Mouse (Mus musculus) T-helper 17 cell (primary cell): ENCODE data around the gene Nek9.

Experiments
- in situ Hi-C, 2 experiments: fragments of 300-600 bp; cut with MboI, MseI; formaldehyde crosslinking; loops; 1 replicate in 1 of 2; 2 replicates in 1 of 2; pipeline ENCODE4 v1.15.1; 2025; ENCODE audit warnings: high pct_unique_total_duplicates in 2 of 2

The Nek9 gene

GRCm38 (mm10) chr12:85339243-85339729 is at the start of gene Nek9:
Nek9 (minus strand) TSS chr12:85339362.
- in situ Hi-C loops: no loop called here

DNA sequence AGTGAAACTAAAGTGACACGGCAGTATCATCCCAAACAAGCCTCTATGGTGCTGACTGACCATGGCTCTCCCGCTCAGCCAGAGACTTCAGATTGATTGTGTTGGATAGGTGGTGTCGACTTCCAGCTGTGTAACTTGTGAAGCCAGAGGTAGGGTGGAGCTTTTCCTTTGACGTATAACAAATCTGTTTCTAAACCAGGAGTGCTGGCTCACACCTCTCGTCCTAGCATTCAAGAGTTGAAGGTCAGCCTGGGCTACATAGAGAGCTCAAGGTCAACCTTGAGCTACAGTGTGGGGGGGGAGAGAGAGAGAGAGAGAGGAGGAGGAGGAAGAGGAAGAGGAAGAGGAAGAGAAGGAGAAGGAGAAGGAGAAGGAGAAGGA is 46.8 kb upstream of the Nek9 start:
- in situ Hi-C loops: loop anchor here in 1 of 2 experiments (10.0 kb wide), 1 partner anchor 99 kb away; no protein-coding TSS in a partner anchor

DNA sequence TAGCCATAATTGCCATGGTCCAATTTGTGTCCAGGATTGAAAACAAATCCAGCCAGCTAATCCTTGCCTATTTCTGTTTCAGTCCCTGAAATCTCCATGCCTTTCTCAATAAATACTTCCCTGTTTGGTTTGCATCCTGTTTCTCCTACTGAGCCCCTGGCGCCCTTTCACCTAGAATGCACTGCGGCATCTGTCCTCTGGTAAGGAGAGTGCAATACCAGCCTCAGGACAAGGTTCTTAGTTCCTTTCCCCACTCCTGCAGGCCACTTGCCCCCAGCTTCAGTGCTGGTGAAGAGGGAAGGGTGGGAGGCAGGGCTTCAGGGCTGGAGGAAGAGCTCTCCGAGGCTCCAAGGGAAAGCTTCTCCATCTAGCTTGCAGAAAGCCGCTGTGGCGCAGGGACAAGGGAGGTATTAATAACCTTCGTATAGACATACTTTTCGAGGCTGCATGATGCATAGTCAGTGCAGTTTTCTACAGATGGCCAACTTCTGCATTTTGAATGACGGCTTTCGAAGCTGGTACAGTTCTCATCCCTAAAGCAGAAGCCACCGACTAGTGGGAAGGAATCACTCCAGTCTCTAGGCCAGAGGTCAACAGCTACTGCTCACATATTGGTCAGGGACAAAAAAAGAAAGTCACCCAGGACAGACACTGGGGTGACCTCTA is 46.3 kb upstream of the Nek9 start:
- in situ Hi-C loops: loop anchor here in 1 of 2 experiments (10.0 kb wide), 1 partner anchor 99 kb away; no protein-coding TSS in a partner anchor

GRCm38 (mm10) chr12:85382761-85383680 is 43.9 kb upstream of the Nek9 start:
- in situ Hi-C loops: loop anchor here in 1 of 2 experiments (10.0 kb wide), 1 partner anchor 102 kb away; no protein-coding TSS in a partner anchor

GRCm38 (mm10) chr12:85381570-85381969 is 42.4 kb upstream of the Nek9 start:
- in situ Hi-C loops: loop anchor here in 1 of 2 experiments (10.0 kb wide), 1 partner anchor 103 kb away; no protein-coding TSS in a partner anchor

DNA sequence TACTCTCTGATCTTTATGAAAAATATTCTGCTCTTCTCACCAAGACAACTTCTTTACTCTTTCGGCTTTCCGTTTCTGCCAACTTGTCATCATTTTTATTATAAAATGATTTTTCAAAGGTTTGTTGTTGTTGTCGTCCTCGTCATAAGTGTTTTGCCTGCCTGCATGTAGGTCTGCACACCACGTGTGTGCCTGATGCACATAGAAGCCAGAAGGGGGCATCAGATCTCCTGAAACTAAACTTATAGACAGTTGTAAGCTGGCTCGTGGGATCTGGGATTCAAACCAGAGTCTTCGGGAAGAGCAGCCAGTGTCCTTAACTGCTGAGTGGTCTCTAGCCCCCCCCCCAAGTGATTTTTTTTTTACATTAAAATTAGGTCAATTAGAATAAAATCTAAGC is 41.8 kb upstream of the Nek9 start:
- in situ Hi-C loops: loop anchor here in 1 of 2 experiments (10.0 kb wide), 1 partner anchor 104 kb away; no protein-coding TSS in a partner anchor

DNA sequence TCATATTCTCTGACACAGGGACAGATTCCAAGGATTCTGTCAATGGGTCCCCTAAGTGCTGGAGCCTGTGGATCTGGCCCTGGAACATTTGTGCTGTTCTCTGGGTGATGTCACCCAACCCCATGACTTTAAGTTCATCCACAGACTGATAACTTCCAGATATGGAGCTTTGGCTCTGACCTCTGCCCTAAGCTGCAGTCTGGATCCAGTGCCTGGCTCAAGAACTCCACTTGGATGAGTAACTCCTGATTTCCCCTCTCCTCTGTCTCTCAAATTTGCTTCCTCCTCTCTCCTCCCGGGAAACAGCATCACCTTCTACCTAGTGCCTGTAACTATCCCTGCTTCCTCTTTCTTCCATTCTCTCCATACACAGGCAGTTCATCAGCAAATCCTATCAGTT is 41.1 kb upstream of the Nek9 start:
- in situ Hi-C loops: loop anchor here in 1 of 2 experiments (10.0 kb wide), 1 partner anchor 104 kb away; no protein-coding TSS in a partner anchor

DNA sequence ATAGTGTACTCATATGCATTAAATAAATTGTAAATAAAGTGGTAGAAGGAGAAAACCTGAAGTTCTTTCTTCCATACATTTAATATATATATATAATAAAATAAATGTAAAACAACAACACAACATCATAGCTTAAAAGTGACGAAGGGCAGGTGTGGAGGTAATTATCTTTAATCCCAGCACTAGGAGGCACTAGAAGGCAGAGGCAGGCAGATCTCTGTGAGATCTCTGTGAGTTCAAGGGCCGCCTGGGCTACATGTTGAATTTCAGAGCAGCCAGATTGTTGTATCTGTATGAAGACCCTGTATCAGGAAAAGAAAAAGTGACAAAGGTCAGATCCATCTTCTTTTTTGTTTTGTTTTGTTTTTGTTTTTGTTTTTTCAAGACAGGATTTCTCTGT is 39.1 kb upstream of the Nek9 start:
- in situ Hi-C loops: loop anchor here in 1 of 2 experiments (10.0 kb wide), 1 partner anchor 107 kb away; no protein-coding TSS in a partner anchor

GRCm38 (mm10) chr12:85374561-85375272 is 35.6 kb upstream of the Nek9 start, which contains the start of gene Tmed10:
Tmed10 (minus strand) TSS chr12:85374847.
- in situ Hi-C loops: loop anchor here in 1 of 2 experiments (10.0 kb wide), 1 partner anchor 110 kb away; no protein-coding TSS in a partner anchor

- in situ Hi-C loops: loop anchor here in 1 of 2 experiments (10.0 kb wide), 1 partner anchor 111 kb away; no protein-coding TSS in a partner anchor
Observed at GRCm38 (mm10) chr12:85373591-85374560, 34.7 kb upstream of the Nek9 start.

GRCm38 (mm10) chr12:85372068-85372665 is 33.0 kb upstream of the Nek9 start:
- in situ Hi-C loops: loop anchor here in 1 of 2 experiments (10.0 kb wide), 1 partner anchor 113 kb away; no protein-coding TSS in a partner anchor

- in situ Hi-C loops: no loop called here
Observed at GRCm38 (mm10) chr12:85368441-85369063, 29.4 kb upstream of the Nek9 start.

GRCm38 (mm10) chr12:85366271-85366670 is 27.1 kb upstream of the Nek9 start:
- in situ Hi-C loops: no loop called here

DNA sequence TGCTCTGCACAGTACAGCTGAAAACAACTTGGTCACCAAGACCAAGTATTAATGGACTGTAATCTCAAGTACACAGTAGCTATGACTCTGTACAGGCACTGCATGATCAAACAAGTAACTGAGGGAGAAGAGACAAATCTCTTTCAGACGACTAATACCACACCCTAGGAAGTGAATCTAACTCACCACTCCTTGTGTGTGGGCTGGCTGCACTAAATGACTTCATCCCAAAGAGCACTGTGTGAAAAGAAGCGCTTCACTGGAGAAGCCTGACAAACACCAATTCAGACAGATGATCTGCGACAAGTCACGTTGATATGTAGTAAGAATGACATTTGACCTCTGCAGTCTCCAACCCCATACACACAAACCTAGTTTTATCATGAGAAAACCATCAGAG is 23.3 kb upstream of the Nek9 start:
- in situ Hi-C loops: no loop called here

- in situ Hi-C loops: no loop called here
Observed at GRCm38 (mm10) chr12:85361580-85361979, 22.4 kb upstream of the Nek9 start.

DNA sequence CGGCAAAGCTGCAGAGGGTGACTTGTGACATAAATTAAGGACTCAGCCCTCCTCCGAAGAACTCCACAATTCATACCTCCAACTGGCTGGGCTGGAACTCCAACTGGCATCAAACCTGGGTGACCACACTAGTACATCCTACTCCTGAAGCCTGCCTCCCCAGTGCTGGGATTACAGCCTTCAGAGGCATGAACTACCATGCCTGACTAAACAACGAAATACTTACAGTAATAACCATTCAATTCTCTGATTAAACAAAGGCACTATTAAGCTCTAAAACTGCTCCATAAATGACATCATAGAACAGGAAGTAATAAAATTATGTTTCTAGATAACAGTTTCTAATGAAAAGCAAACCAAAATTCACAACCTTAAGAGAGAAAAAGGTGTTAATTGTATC is 22.0 kb upstream of the Nek9 start:
- in situ Hi-C loops: no loop called here

DNA sequence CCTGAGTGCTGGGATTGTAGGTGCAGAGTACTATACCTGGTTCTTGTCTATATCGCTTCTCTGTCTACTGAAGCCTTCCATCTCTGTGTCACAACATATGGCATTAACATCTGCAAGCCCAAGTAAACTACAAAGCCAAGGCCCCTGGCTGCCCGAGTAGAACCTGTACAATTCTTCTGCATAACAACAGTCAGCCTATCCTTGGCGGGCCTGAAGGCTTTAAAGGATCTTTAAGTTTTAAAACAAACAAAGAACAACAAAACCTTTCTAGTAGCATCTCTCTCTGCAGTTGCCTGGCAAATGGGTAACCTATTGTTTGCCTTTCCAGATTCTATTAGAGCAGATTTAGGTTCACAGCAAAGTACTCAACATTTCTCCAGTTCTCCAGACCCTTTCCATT is 14.9 kb upstream of the Nek9 start:
- in situ Hi-C loops: loop anchor here in 1 of 2 experiments (5.0 kb wide), 1 partner anchor 303 kb away; no protein-coding TSS in a partner anchor

DNA sequence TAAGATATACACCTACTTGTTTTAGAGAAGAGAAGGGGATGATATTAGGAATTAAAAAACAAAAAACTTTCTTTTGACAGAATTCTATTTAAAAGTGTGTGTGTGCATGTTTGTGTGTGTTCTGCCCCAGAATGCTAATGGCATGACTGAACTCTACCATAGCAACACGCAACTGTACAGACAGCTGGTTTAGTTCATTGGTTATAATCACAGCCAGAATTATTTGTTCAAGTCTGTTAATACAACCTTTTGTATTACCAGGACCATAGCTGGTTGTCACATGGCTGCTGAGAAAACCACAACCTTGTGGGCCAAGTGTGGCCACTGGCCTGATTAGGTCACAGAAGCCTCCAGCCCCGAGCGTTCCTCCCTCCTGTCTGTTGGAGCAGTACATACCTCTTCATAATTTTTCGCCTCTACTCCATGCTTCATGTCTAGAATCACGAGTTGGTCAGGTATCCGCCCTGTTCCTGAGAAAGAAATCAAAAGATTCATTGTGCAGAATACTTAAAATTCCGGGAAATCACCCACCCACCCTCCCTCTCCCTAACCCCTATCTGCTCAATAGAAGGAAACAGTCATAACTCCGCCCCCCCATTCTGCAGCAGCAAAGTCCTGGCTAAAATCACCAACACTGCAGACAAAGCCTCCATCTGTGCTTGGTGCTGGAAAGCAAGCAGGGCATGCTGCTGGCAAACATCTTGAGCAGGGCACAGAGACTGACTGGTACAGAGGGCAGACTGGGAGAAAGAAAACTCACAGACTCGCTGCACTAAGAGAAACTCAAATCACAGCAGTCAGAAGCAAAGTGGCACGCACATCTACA is 11.5 kb upstream of the Nek9 start:
- in situ Hi-C loops: loop anchor here in 1 of 2 experiments (5.0 kb wide), 1 partner anchor 307 kb away; no protein-coding TSS in a partner anchor
